Mouse (Mus musculus) limb, embryonic 12.5 days (tissue): ENCODE data around the gene Sel1l3. TPM values are rescaled to one million over a fixed set of nuclear protein-coding genes. Genes with fewer than 3 reads are reported as not detected.

ENCODE experiments used
- ATAC-seq: fragments of 200-750 bp; cut with Nextera tagmentation; 2 replicates; pipeline ENCODE4 v1.8.0; 2017; ENCODE audit warnings: low read depth, moderate TSS enrichment; ENCODE audit not compliant: insufficient number of reproducible peaks, insufficient read depth, low FRiP score, low TSS enrichment
- H3K27ac ChIP-seq: fragments of 300-500 bp; sonication (generic); 2 replicates; pipeline ENCODE4 v1.5.1; 2016; ENCODE audit warnings: mild to moderate bottlenecking, moderate library complexity
- H3K27me3 ChIP-seq: fragments of 300-500 bp; sonication (generic); 2 replicates; pipeline ENCODE4 v1.6.1; 2016; ENCODE audit warnings: mild to moderate bottlenecking, moderate library complexity
- H3K36me3 ChIP-seq: fragments of 300-500 bp; sonication (generic); 2 replicates; pipeline ENCODE4 v1.6.1; 2016; ENCODE audit warnings: mild to moderate bottlenecking, moderate library complexity
- H3K4me1 ChIP-seq: fragments of 300-500 bp; sonication (generic); replicated peaks from 2 replicates; pipeline ENCODE4 v1.6.1; 2016
- H3K4me2 ChIP-seq: fragments of 300-500 bp; sonication (generic); 2 replicates; pipeline ENCODE4 v1.6.1; 2016; ENCODE audit warnings: mild to moderate bottlenecking, moderate library complexity
- H3K4me3 ChIP-seq: fragments of 300-500 bp; sonication (generic); replicated peaks from 2 replicates; pipeline ENCODE4 v1.5.1; 2016; ENCODE audit warnings: mild to moderate bottlenecking
- H3K9ac ChIP-seq: fragments of 300-500 bp; sonication (generic); replicated peaks from 2 replicates; pipeline ENCODE4 v1.6.1; 2016; ENCODE audit warnings: mild to moderate bottlenecking, moderate library complexity
- H3K9me3 ChIP-seq: fragments of 300-500 bp; sonication (generic); 2 replicates; pipeline ENCODE4 v1.6.1; 2016; ENCODE audit warnings: mild to moderate bottlenecking, moderate library complexity
- WGBS: fragments of 180-500 bp; shearing (Covaris S2); methylation state at CpG from one replicate; pipeline ENCODE4 v1.1.7; 2016; 5-methylcytosine and 5-hydroxymethylcytosine counted together
- polyA plus RNA-seq: library from polyadenylated mRNA; unstranded; fragments of >200 nt; fragmentation: Nextera tagmentation; extraction: Ambion mirVana; gene quantifications from 2 replicates; pipeline ENCODE4 v1.2.1, GENCODE M21; 2016

Sel1l3 gene
- polyA plus RNA-seq, 1 experiment from 2014 or later: 1.3 TPM

DNA sequence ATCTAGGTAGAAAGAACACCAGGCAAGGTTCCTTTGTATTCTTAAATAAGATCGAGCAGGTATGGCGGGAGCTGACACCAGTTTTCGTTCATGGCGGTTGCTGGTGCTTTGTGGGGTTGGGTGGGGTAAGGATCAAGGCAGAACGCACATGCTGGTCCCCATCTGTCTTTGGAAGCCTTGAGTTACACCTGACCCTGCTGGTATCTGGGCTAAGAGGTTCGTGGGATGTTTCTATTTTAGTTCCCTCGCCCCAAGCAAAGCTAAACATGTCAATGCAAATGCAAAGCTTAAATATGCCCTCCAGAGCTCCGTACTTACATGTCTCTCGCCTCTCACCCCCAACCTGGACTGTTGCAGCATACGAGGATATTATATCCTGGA is 41.5 kb downstream of the Sel1l3 start:
- H3K27me3 ChIP-seq: no peaks in the 10 kb centered on the region
- no peak overlapping the region for H3K4me3 ChIP-seq
- H3K9me3 ChIP-seq: no peaks in the 10 kb centered on the region
- no peak overlapping the region for H3K9ac ChIP-seq
- no peak for ATAC-seq
- 85% methylated on average over 10 of the region's 10 CpGs for WGBS
- H3K4me1 ChIP-seq: no peaks in the 10 kb centered on the region
- H3K27ac ChIP-seq: no peak overlapping the region
- no peak overlapping the region for H3K4me2 ChIP-seq
- no peaks in the 10 kb centered on the region for H3K36me3 ChIP-seq

DNA sequence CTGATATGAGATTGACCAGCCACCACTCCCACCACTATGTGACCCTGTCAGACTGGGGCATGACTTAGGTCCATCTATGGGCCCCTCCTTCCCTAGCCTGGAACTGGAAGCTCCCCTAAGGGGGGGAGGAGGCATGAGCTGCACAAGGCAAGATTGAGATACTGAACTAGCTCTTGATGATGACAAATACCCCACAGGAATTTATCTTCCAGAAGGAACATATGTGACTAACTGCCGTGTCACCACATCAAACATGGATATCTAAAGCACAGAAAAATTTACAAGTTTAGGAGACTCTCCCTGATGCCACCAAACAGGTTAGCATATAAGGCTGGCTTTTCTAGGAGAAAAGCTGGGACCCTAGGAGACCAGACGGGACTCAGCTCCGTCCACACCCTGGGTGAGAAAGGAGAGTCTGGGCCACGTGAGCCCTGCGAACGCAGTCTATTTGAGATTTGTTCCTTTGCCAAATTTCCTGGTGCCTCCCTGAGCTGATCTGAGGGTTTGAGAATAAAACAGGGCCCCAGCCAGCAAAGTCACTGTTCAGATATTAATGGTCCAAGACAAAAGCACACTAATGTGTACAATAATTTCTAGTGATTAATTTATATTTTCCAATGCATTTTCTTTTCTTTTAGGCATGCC is 42.0 kb downstream of the Sel1l3 start:
- ATAC-seq: no peak
- WGBS: 86% methylated on average over 6 of the region's 6 CpGs
- Histone ChIP-seq H3K9ac (no peak overlapping the region), H3K4me1 (no peaks in the 10 kb centered on the region), H3K4me2 (no peak overlapping the region), H3K27me3 (no peaks in the 10 kb centered on the region), H3K9me3 (no peaks in the 10 kb centered on the region), H3K36me3 (no peaks in the 10 kb centered on the region), H3K4me3 (no peak overlapping the region), H3K27ac (no peak overlapping the region)

DNA sequence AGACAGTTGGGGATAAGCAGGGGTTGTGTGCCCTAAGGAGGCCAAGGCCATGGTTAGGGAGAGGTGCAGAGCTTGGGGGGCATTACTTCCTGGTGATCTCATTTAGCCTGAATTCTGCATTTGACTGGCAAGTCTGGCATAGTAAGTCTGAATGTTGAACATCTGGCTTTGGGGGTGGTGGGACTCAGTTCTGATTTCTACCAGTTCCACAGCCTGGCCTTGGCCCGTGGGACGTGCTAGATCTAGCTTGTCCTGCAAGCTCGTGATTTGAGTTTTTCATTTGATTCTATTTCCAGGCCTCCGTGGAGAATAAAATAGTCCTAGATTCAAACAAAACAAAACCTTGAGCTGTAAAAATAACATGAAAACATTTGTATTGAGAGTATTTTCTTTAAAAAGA is 46.2 kb downstream of the Sel1l3 start:
- Histone ChIP-seq H3K4me3 (no peak overlapping the region), H3K27me3 (no peaks in the 10 kb centered on the region), H3K4me1 (no peaks in the 10 kb centered on the region), H3K27ac (no peak overlapping the region), H3K4me2 (no peak overlapping the region), H3K9ac (no peak overlapping the region), H3K36me3 (no peaks in the 10 kb centered on the region), H3K9me3 (no peaks in the 10 kb centered on the region)
- 89% methylated on average over 4 of the region's 4 CpGs for WGBS
- no peak for ATAC-seq

DNA sequence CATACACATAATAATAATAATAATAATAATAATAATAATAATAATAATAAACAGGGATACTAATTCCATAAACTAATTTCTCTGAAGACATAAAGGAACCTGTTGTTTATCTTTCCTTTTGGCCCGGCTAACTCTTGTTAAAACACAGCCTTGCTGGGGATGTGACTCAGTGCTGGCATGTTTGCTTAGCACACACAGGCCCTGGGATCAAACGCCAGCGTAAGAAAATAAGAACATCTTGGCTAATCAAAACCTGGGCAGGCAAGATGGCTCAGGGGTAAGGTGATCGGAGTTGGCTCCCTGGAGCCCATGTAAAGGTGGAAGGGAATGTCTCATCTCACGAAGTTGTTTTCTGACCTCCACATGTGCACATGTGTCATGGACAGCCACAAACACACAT is 48.1 kb downstream of the Sel1l3 start:
- Histone ChIP-seq H3K4me1 (no peaks in the 10 kb centered on the region), H3K4me2 (no peak overlapping the region), H3K36me3 (no peaks in the 10 kb centered on the region), H3K27ac (no peak overlapping the region), H3K27me3 (no peaks in the 10 kb centered on the region), H3K9me3 (no peaks in the 10 kb centered on the region), H3K9ac (no peak overlapping the region), H3K4me3 (no peak overlapping the region)
- 89% methylated on average over 5 of the region's 5 CpGs for WGBS
- ATAC-seq: no peak

DNA sequence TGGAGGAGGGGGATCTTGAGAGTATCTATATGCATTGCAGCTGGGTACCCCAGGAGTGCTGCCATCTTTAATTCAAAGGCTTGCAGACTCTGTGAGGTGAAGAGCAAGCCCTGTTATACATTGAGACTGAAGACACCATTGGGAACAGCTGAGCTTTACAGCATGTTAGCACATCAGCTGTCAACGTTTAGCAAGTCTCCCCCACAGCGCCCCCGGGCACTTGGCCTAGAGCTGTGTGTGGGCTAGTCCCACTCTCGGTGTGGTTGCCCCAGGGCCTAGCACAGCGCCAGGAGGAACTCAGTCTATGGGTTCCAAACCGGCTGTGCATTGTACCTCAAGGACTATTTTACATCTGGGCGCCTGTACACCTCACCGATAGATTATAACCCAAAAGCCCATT is 51.3 kb downstream of the Sel1l3 start:
- Histone ChIP-seq H3K4me1 (no peaks in the 10 kb centered on the region), H3K4me3 (no peak overlapping the region), H3K36me3 (no peaks in the 10 kb centered on the region), H3K27me3 (no peaks in the 10 kb centered on the region), H3K9me3 (no peaks in the 10 kb centered on the region), H3K27ac (no peak overlapping the region), H3K4me2 (no peak overlapping the region), H3K9ac (no peak overlapping the region)
- 87% methylated on average over 8 of the region's 8 CpGs for WGBS
- no peak for ATAC-seq

DNA sequence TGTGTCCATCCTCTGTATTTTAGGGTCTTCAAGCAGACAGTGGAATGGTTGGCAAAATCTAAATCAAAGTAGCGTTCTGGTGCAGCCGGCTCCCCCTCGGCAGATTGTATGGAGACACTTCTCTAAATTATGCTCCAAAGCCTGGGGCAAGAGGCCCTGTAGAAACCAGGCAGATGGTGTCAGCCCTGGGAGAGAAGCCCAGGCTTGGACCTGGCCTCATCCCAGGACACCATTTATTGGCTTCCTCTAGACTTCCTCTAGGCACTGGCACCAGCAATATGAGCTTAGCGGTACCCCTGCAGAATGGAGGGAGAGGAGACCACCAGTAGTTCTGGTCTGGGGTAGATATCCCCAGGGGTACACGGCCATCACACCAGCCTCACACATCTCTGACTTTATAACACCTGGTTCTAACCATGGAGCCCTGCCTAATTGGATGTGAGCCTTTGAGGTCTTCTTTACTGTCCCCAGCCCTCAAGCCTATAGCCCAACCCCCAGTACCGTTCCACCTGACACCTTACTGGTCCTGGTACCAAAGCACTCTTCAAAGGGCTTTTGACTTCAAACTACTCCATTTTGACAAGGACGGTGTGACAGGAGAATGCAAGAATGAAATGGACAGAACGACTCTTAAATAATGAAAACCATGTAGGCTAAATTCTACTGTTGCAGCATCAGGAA is 52.1 kb downstream of the Sel1l3 start:
- no peaks in the 10 kb centered on the region for H3K4me1 ChIP-seq
- H3K4me3 ChIP-seq: no peak overlapping the region
- WGBS: 77% methylated on average over 8 of the region's 8 CpGs
- no peak for ATAC-seq
- H3K27me3 ChIP-seq: no peaks in the 10 kb centered on the region
- H3K27ac ChIP-seq: no peak overlapping the region
- no peak overlapping the region for H3K4me2 ChIP-seq
- H3K36me3 ChIP-seq: no peaks in the 10 kb centered on the region
- no peak overlapping the region for H3K9ac ChIP-seq
- H3K9me3 ChIP-seq: no peaks in the 10 kb centered on the region

DNA sequence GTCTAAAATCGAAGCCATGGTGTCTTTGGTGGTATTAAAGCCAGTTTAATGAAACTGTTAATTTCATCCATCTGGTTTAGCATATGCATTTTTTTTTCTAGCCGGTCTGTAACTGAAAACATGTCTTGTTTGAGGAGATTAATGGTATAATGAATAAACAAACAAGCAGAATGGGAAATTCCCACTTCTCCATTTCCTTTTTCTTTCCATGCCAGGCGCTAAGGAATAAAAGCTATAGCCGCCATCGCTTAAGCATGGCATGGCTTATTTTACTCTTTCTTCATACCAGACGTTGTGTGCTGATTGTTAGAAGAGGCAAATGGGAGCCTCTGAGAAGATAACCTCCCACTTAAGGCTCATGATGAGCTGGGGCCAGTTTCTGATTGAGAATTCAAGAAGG is 53.5 kb downstream of the Sel1l3 start:
- no peak for ATAC-seq
- H3K9me3 ChIP-seq: no peaks in the 10 kb centered on the region
- 83% methylated on average over 6 of the region's 6 CpGs for WGBS
- H3K4me1 ChIP-seq: peaks cover 3% of the 10 kb centered on the region
- H3K27ac ChIP-seq: no peak overlapping the region
- H3K27me3 ChIP-seq: no peaks in the 10 kb centered on the region
- no peaks in the 10 kb centered on the region for H3K36me3 ChIP-seq
- no peak overlapping the region for H3K4me3 ChIP-seq
- no peak overlapping the region for H3K9ac ChIP-seq
- no peak overlapping the region for H3K4me2 ChIP-seq

DNA sequence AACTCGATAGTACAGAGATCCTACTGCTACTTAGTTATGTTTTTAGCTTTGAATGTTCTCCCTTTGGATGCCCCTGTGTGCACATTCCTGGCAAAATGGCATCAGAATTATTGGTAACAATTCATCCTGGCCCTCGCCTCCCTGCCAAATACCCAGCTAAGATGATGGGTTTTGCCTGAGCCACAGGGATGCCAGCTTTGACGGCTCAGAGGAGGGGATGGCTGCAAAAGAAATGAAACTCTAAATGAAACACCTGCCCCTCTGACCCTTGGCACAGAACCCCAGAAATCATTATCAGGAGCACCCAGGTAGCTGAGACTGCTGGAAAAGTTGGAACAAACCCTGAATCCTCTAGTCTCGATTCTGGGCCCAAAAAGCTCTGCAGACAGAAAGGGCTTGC is 54.1 kb downstream of the Sel1l3 start:
- no peaks in the 10 kb centered on the region for H3K27me3 ChIP-seq
- WGBS: 77% methylated on average over 4 of the region's 4 CpGs
- no peak overlapping the region for H3K27ac ChIP-seq
- H3K4me1 ChIP-seq: peaks cover 4% of the 10 kb centered on the region
- no peak for ATAC-seq
- H3K9me3 ChIP-seq: no peaks in the 10 kb centered on the region
- H3K36me3 ChIP-seq: no peaks in the 10 kb centered on the region
- no peak overlapping the region for H3K4me2 ChIP-seq
- no peak overlapping the region for H3K4me3 ChIP-seq
- H3K9ac ChIP-seq: no peak overlapping the region

DNA sequence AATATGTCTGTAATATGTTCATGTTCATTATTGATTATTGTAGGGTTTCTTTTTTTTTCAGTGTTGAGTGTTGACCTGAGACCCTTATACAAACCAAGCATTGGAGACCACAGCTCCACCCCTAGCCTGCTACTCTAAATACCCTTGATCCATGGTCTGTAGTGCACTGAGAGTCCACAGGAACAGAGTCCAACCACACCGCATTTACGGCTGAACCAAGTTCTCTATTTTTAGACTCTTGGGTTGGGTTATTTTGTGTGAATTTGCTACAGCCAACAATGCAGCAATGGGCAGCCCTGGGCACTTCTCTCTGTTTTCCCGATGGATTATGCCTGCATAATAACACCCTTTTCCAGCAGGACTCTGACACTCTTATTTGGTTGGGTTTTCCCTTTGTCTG is 54.6 kb downstream of the Sel1l3 start:
- H3K27ac ChIP-seq: no peak overlapping the region
- H3K4me3 ChIP-seq: no peak overlapping the region
- H3K9ac ChIP-seq: no peak overlapping the region
- peaks cover 4% of the 10 kb centered on the region for H3K4me1 ChIP-seq
- H3K4me2 ChIP-seq: no peak overlapping the region
- H3K27me3 ChIP-seq: no peaks in the 10 kb centered on the region
- WGBS: 94% methylated on average over 3 of the region's 3 CpGs
- no peak for ATAC-seq
- no peaks in the 10 kb centered on the region for H3K36me3 ChIP-seq
- H3K9me3 ChIP-seq: no peaks in the 10 kb centered on the region

DNA sequence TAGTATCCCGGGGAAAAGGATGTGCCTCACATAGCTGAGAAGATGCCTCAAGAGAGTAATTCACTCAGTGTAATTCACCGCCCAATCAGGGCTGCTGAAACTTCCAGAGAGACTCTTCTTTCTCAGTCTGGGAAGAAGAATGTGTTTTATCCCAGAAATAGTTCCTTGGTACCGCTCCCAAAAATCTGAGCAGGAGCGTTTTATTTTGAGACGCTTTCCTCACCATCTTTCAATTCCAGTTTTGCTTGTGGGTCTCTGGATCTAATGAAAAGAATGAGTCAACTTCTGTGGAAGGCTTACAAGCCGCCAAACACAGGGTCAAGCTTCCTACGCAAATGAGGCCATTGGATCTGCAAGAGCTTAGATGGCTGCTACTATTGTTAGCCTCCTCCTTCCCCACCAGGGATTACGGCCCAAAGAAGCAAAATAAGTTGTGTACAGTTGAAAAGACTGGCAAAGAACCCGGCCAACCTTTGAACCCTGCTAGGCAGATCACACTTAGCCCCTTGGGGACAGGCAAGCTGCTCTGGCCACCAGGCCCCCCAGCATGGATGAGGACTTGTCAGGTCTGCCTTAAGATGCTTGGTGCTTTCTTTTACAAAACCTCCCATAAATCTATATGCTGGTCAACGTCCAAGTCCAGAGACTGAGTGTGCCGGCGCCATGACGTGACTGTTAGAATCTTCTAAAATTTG is 57.6 kb downstream of the Sel1l3 start:
- Histone ChIP-seq H3K9me3 (no peaks in the 10 kb centered on the region), H3K4me3 (no peak overlapping the region), H3K36me3 (no peaks in the 10 kb centered on the region), H3K4me2 (no peak overlapping the region), H3K4me1 (peaks cover 4% of the 10 kb centered on the region), H3K27me3 (no peaks in the 10 kb centered on the region), H3K27ac (no peak overlapping the region), H3K9ac (no peak overlapping the region)
- 77% methylated on average over 13 of the region's 13 CpGs for WGBS
- no peak for ATAC-seq

DNA sequence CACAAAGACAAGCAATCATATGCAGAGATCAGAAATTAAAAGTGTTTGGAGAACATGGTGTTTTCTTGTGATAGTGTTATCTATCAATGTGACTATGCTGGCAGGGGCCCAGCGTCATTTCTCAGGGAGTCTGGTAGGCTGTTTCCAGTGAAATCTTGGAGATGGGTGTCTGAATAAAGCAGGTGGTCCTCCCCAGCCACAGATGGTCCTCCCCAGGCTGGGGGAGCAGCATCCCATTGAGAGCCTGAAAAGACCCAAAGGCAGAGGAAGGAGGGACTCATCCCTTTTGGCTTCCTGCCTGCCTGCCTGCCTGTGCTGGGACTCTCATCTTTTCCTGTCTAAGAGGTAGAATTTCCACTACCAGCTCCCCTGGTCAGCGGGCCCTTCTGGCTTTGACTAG is 59.2 kb downstream of the Sel1l3 start:
- 88% methylated on average over 2 of the region's 2 CpGs for WGBS
- Histone ChIP-seq H3K9me3 (no peaks in the 10 kb centered on the region), H3K4me1 (peaks cover 4% of the 10 kb centered on the region), H3K4me3 (no peak overlapping the region), H3K9ac (no peak overlapping the region), H3K27ac (no peak overlapping the region), H3K36me3 (no peaks in the 10 kb centered on the region), H3K27me3 (no peaks in the 10 kb centered on the region), H3K4me2 (no peak overlapping the region)
- ATAC-seq: no peak
